Mouse (Mus musculus) heart, adult 2 months (tissue): ENCODE measurements around the gene Sgta. TPM values are rescaled to one million over a fixed set of nuclear protein-coding genes. Genes with fewer than 3 reads are reported as not detected.
A peak's percentile ranks its signal among the peaks of the same experiment; 100 is the strongest.

Source experiments
- DNase-seq, 2 experiments: peaks; one replicate each; pipeline ENCODE4 v3.0.0; 2021
- H3K27ac ChIP-seq: fragments of 200-600 bp; 2 replicates; pipeline ENCODE4 v1.8.1; 2022
- H3K27me3 ChIP-seq: fragments of 200-500 bp; 2 replicates; pipeline ENCODE4 v1.6.1; 2012; ENCODE audit warnings: mild to moderate bottlenecking, low read length, inconsistent platforms, mixed read lengths; ENCODE audit not compliant: control insufficient read depth, insufficient read depth
- H3K36me3 ChIP-seq: fragments of 200-500 bp; 2 replicates; pipeline ENCODE4 v1.6.1; 2012; ENCODE audit warnings: low read length, inconsistent platforms; ENCODE audit not compliant: control insufficient read depth, insufficient read depth
- H3K4me1 ChIP-seq: fragments of 200-500 bp; 2 replicates; pipeline ENCODE4 v1.6.1; 2011; ENCODE audit warnings: low read length; ENCODE audit not compliant: control insufficient read depth, insufficient read depth
- H3K4me3 ChIP-seq: fragments of 200-600 bp; 2 replicates; pipeline ENCODE4 v1.8.1; 2022
- H3K79me2 ChIP-seq: fragments of 200-500 bp; replicated peaks from 2 replicates; pipeline ENCODE4 v1.6.1; 2012; ENCODE audit warnings: mild to moderate bottlenecking, inconsistent platforms, low read length, moderate library complexity, mixed read lengths; ENCODE audit not compliant: control insufficient read depth, insufficient read depth
- H3K9ac ChIP-seq: fragments of 200-500 bp; 2 replicates; pipeline ENCODE4 v1.6.1; 2012; ENCODE audit warnings: low read depth, mild to moderate bottlenecking, control low read depth, inconsistent platforms, low read length, mixed read lengths
- CTCF ChIP-seq: fragments of 200-600 bp; IDR thresholded peaks from 2 replicates; pipeline ENCODE4 v1.8.1; 2022; ENCODE audit warnings: antibody characterized with exemption, mild to moderate bottlenecking, moderate library complexity
- EP300 ChIP-seq: fragments of 200-500 bp; IDR thresholded peaks from 2 replicates; pipeline ENCODE4 v1.6.1; 2011; ENCODE audit warnings: low read depth, low read length, control low read depth; ENCODE audit not compliant: insufficient read depth
- POLR2A ChIP-seq: fragments of 200-500 bp; IDR thresholded peaks from 2 replicates; pipeline ENCODE4 v1.6.1; 2011; ENCODE audit warnings: mild to moderate bottlenecking, low read depth, low read length, control low read depth; ENCODE audit not compliant: insufficient read depth
- WGBS: fragments of 180-500 bp; shearing (Covaris S2); methylation state at CpG from one replicate; pipeline ENCODE4 v1.1.7; 2018; 5-methylcytosine and 5-hydroxymethylcytosine counted together
- intact Hi-C: fragments of 180-260 bp; cut with DNase I; formaldehyde crosslinking; loops from one replicate; pipeline ENCODE4 v1.15.1; 2025
- polyA plus RNA-seq: library from polyadenylated mRNA; depleted of rRNA; stranded (reverse); fragments of >200 nt; gene quantifications from 2 replicates; pipeline ENCODE4 v1.2.3, GENCODE M21; 2012
- total RNA-seq, 2 experiments: library from RNA; stranded (reverse); gene quantifications; 2 replicates each; pipeline ENCODE4 v1.2.3; 2021

Sgta gene
- total and polyA plus RNA-seq, 3 experiments: 84.5 to 158 (median 90.1) TPM

- H3K27ac ChIP-seq: no peak overlapping the region
- peaks cover 1% of the 10 kb centered on the region; the same call in 1 of the 2 replicates for H3K27me3 ChIP-seq
- H3K4me1 ChIP-seq: no peaks in the 10 kb centered on the region
- H3K4me3 ChIP-seq: no peak overlapping the region
- intact Hi-C loops: loop anchor here (5.0 kb wide), 1 partner anchor 154 kb away; no protein-coding TSS in a partner anchor
- no peak overlapping the region for H3K9ac ChIP-seq
- 35% methylated on average over 10 of the region's 10 CpGs for WGBS
- H3K36me3 ChIP-seq: no peaks in the 10 kb centered on the region
- TF ChIP-seq CTCF (no peak), EP300 (no peak), POLR2A (no peak)
- DNase-seq: no peak
- H3K79me2 ChIP-seq: no peaks in the 10 kb centered on the region
Observed at GRCm38 (mm10) chr10:81018326-81018725, 41.7 kb downstream of the Sgta start.

DNA sequence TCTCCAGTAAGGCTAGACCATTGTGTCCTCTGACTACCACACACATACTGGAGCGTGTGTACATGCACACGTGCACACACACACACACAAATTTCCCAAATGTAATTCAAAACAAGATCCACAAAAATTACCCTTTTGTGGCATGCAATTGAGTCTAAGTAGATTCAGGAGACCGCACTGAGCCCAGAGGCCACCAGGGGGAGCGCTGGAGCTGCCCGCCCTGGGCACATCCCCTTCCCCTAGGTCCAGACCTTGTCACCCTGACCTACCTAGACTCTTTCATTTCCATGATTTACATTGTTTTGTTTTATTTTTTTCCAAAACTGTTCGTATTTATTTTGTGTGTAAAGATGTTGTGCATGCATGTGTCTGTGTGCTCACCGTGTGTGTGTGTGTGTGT, 43.3 kb downstream of the Sgta start:
- Histone ChIP-seq H3K27ac (no peak overlapping the region), H3K79me2 (no peaks in the 10 kb centered on the region), H3K36me3 (no peaks in the 10 kb centered on the region), H3K4me3 (no peak overlapping the region), H3K4me1 (no peaks in the 10 kb centered on the region), H3K27me3 (no peaks in the 10 kb centered on the region), H3K9ac (no peak overlapping the region)
- DNase-seq: peak; percentile 50 to 77
- intact Hi-C loops: loop anchor here (1.0 to 5.0 kb wide), 3 partner anchors 25 to 156 kb away; no protein-coding TSS in a partner anchor
- WGBS: 7% methylated on average over 7 of the region's 7 CpGs
- TF ChIP-seq EP300: no peak
- peak; percentile 94 for TF ChIP-seq CTCF

- H3K36me3 ChIP-seq: no peaks in the 10 kb centered on the region
- 75% methylated on average over 2 of the region's 2 CpGs for WGBS
- H3K4me3 ChIP-seq: no peak overlapping the region
- DNase-seq: no peak
- H3K9ac ChIP-seq: no peak overlapping the region
- H3K27ac ChIP-seq: no peak overlapping the region
- no peaks in the 10 kb centered on the region for H3K79me2 ChIP-seq
- no peaks in the 10 kb centered on the region for H3K4me1 ChIP-seq
- intact Hi-C loops: loop anchor here (1.0 to 5.0 kb wide), 3 partner anchors 26 to 157 kb away; no protein-coding TSS in a partner anchor
- TF ChIP-seq CTCF: no peak
- TF ChIP-seq POLR2A: no peak
- no peak for TF ChIP-seq EP300
- H3K27me3 ChIP-seq: no peaks in the 10 kb centered on the region
Observed at GRCm38 (mm10) chr10:81015666-81016065, 44.3 kb downstream of the Sgta start.

GRCm38 (mm10) chr10:81014393-81015384, 45.3 kb downstream of the Sgta start, which contains the start of gene Gng7:
Gene Gng7 (minus strand): TSS chr10:81014945.
- no peak within 1 kb of the TSS for H3K27ac ChIP-seq
- no peaks in the 10 kb centered on the region for H3K79me2 ChIP-seq
- no peaks in the 10 kb centered on the region for H3K36me3 ChIP-seq
- intact Hi-C loops: loop anchor here (5.0 kb wide), 1 partner anchor 158 kb away; no protein-coding TSS in a partner anchor
- no peak within 1 kb of the TSS for H3K4me3 ChIP-seq
- no peaks in the 10 kb centered on the region for H3K27me3 ChIP-seq
- DNase-seq: peak; percentile 83 to 87
- WGBS: 12% methylated on average over 31 of the region's 31 CpGs
- TF ChIP-seq POLR2A (no peak), EP300 (no peak), CTCF (no peak)
- H3K9ac ChIP-seq: no peak within 1 kb of the TSS
- no peaks in the 10 kb centered on the region for H3K4me1 ChIP-seq

- H3K27ac ChIP-seq: no peak overlapping the region
- H3K27me3 ChIP-seq: no peaks in the 10 kb centered on the region
- no peaks in the 10 kb centered on the region for H3K36me3 ChIP-seq
- TF ChIP-seq EP300: no peak
- no peak for TF ChIP-seq POLR2A
- TF ChIP-seq CTCF: no peak
- no peaks in the 10 kb centered on the region for H3K4me1 ChIP-seq
- 45% methylated on average over 6 of the region's 6 CpGs for WGBS
- H3K4me3 ChIP-seq: no peak overlapping the region
- H3K9ac ChIP-seq: no peak overlapping the region
- DNase-seq: no peak
- intact Hi-C loops: no loop called here
- H3K79me2 ChIP-seq: no peaks in the 10 kb centered on the region
Observed at GRCm38 (mm10) chr10:81010851-81011250, 49.1 kb downstream of the Sgta start.

DNA sequence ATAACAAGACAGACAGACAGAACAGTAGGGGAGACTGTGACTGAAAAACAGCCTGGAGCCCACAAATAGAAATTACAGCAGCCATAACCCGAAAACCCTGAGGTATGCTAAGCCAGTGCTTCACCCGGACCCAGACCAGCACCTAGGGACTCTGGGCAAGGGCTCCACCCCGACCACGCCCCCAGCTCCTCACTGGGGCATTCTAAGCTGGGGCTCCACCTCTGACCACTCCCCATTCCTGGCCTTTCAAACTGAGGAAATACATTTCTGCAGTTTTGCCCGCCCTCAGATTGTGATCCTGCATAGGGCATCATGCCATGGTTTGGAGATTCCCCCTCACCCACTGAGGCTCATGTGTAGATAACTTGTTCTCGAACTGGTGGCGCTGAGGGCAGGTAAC, 52.7 kb downstream of the Sgta start:
- H3K79me2 ChIP-seq: no peaks in the 10 kb centered on the region
- H3K9ac ChIP-seq: no peak overlapping the region
- H3K27me3 ChIP-seq: no peaks in the 10 kb centered on the region
- TF ChIP-seq CTCF (no peak), EP300 (no peak), POLR2A (no peak)
- H3K36me3 ChIP-seq: no peaks in the 10 kb centered on the region
- DNase-seq: no peak
- no peak overlapping the region for H3K27ac ChIP-seq
- 27% methylated on average over 7 of the region's 7 CpGs for WGBS
- H3K4me1 ChIP-seq: no peaks in the 10 kb centered on the region
- no peak overlapping the region for H3K4me3 ChIP-seq
- intact Hi-C loops: no loop called here
